Mouse (Mus musculus): ENCODE measurements around the gene Pon1. TPM values are rescaled to one million over a fixed set of nuclear protein-coding genes. Genes with fewer than 3 reads are reported as not detected.

Gene Pon1
- polyA plus RNA-seq, 1 experiment from 2014 or later, result not detected

- DNase-seq (ENCODE audit: low read depth, low spot score) (no peak), ATAC-seq (no peak)
- H3K27me3 ChIP-seq, result no peaks in the 10 kb centered on the region
- in situ Hi-C loops (cut with MboI; ENCODE audit: low pct_unique_long_range_greater_than_20kb), result no loop called here
- POLR2A ChIA-PET, result no interaction called here
- TF ChIP-seq CTCF (IDR thresholded peaks at IDR 0.05), result no peak
- CTCF ChIA-PET, result no interaction called here
These were observed 6.2 kb upstream of the Pon1 start for GRCm38 (mm10) chr6:5199916-5200315.

DNA sequence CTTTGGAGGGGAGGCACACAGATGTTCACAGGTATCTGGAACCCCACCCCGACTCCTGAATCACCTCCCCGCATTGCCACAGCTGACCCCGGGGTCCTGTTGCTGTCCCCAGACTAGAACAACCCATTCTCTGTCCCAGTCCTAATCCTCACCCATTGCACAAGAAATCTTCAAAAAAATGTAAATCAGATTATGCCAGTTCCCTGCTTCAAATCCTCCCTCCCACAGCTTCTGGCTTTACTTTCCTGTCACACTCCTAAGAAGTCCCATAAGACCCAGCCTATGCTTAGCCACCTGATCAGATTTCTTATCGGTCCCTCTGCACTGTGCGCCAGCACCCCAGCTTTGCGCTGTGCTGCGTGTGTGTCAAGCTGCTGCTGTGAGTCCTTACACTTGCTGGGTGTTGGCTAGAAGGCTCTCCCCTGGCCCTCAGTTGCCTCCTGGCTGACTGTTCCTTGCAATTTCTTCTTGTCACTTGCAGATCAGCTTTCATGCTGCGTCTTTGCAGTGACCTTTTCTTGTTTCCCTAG is 5.7 kb upstream of the Pon1 start:
- no peak for TF ChIP-seq CTCF (IDR thresholded peaks at IDR 0.05)
- ChIA-PET POLR2A (interaction anchor here (0.5 kb wide), 2 partner anchors 551 to 730 kb away, joined by 3 read pairs; no protein-coding TSS in a partner anchor), CTCF (no interaction called here)
- no peak for DNase-seq (ENCODE audit: low read depth, low spot score)
- in situ Hi-C loops (cut with MboI; ENCODE audit: low pct_unique_long_range_greater_than_20kb), result no loop called here
- no peak for ATAC-seq
- H3K27me3 ChIP-seq, result no peaks in the 10 kb centered on the region

DNA sequence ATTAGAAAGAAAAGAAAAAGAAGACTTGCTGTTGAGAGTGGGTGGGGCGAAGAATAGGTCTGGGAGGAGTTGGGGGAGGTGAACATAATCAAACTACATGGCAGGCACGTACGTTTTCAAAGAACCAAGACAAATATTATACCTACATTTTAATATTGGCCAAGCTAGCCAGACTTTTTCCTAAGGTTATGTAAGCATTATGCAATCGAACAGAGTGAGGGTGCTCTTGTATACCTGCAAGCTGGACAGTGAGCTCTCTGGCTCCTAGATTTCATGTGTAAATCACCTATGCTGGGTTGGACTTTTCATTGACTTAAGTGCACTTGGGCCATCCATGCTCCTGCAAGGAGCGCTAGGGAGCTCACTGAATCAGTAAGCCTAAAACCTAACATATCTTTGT is 4.8 kb upstream of the Pon1 start:
- no peak for ATAC-seq

DNA sequence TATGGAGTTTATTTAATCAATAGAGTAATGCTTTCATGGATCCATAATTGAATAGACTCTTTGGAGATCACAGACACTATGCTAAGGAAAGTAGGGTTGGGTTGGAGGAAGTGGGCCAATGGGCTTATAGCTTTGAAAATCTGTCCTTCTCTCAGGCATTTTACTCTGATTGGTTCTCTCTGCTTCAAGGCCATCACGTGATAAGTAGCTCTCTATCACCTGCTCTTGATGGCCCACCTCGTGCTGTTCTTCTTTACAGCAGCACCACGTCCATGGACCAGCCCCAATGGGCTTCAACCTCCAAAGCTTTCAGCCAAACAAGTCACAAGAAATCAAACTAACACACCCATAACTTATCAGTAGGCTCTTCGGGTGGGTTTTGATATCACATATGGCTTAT is 3.0 kb downstream of the Pon1 start:
- in situ Hi-C loops (cut with MboI; ENCODE audit: low pct_unique_long_range_greater_than_20kb), result no loop called here
- TF ChIP-seq CTCF (IDR thresholded peaks at IDR 0.05), result no peak
- CTCF ChIA-PET, result interaction anchor here (1.2 kb wide), 1 partner anchor 21 kb away, joined by 4 read pairs; no protein-coding TSS in a partner anchor
- DNase-seq (ENCODE audit: low read depth, low spot score) (no peak), ATAC-seq (no peak)
- H3K27me3 ChIP-seq, result no peaks in the 10 kb centered on the region
- POLR2A ChIA-PET, result no interaction called here

More for the DNA sequence above, 4.8 kb upstream of the Pon1 start:
- DNase-seq (ENCODE audit: low read depth, low spot score), result no peak
- POLR2A ChIA-PET, result no interaction called here
- no peaks in the 10 kb centered on the region for H3K27me3 ChIP-seq
- in situ Hi-C loops (cut with MboI; ENCODE audit: low pct_unique_long_range_greater_than_20kb), result no loop called here
- CTCF ChIA-PET, result no interaction called here
- no peak for TF ChIP-seq CTCF (IDR thresholded peaks at IDR 0.05)

- DNase-seq (ENCODE audit: low read depth, low spot score) (no peak), ATAC-seq (no peak)
- in situ Hi-C loops (cut with MboI; ENCODE audit: low pct_unique_long_range_greater_than_20kb), result no loop called here
- no peak for TF ChIP-seq CTCF (IDR thresholded peaks at IDR 0.05)
- no peaks in the 10 kb centered on the region for H3K27me3 ChIP-seq
- POLR2A ChIA-PET, result no interaction called here
- CTCF ChIA-PET, result interaction anchor here (1.2 kb wide), 1 partner anchor 22 kb away, joined by 4 read pairs; no protein-coding TSS in a partner anchor
These were observed 4.2 kb downstream of the Pon1 start for GRCm38 (mm10) chr6:5189507-5189906.

DNA sequence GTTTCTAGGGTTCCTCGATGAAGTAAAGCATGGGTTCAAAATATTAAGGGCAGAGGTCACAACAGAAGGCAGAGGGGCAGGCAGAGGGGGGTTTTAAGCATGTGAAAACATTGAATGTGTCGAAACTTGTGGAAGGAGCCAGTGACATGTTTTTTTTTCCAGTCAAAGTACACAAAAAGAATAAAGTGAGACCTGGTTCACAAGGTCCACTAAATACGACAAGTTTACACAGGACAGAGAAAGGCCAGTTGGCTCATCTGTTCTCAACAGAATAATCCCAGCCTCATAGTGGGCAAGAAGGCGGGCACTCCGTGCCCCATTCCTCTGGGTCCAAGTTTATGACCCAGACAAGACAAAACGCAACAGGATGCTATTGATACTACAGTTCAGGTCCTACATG is 4.8 kb downstream of the Pon1 start:
- no peak for DNase-seq (ENCODE audit: low read depth, low spot score)
- in situ Hi-C loops (cut with MboI; ENCODE audit: low pct_unique_long_range_greater_than_20kb), result no loop called here
- no peak for ATAC-seq
- no peak for TF ChIP-seq CTCF (IDR thresholded peaks at IDR 0.05)
- ChIA-PET CTCF (no interaction called here), POLR2A (no interaction called here)
- no peaks in the 10 kb centered on the region for H3K27me3 ChIP-seq

- CTCF ChIA-PET, result no interaction called here
- no peak for TF ChIP-seq CTCF (IDR thresholded peaks at IDR 0.05)
- no peak for ATAC-seq
- DNase-seq (ENCODE audit: low read depth, low spot score), result no peak
- POLR2A ChIA-PET, result no interaction called here
- no peaks in the 10 kb centered on the region for H3K27me3 ChIP-seq
- in situ Hi-C loops (cut with MboI; ENCODE audit: low pct_unique_long_range_greater_than_20kb), result no loop called here
These were observed 5.7 kb downstream of the Pon1 start for GRCm38 (mm10) chr6:5188036-5188435.

- no peak for TF ChIP-seq CTCF (IDR thresholded peaks at IDR 0.05)
- no peak for DNase-seq (ENCODE audit: low read depth, low spot score)
- no peaks in the 10 kb centered on the region for H3K27me3 ChIP-seq
- CTCF ChIA-PET, result no interaction called here
- in situ Hi-C loops (cut with MboI; ENCODE audit: low pct_unique_long_range_greater_than_20kb), result no loop called here
- POLR2A ChIA-PET, result no interaction called here
- no peak for ATAC-seq
These were observed 6.2 kb downstream of the Pon1 start for GRCm38 (mm10) chr6:5187586-5187985.

DNA sequence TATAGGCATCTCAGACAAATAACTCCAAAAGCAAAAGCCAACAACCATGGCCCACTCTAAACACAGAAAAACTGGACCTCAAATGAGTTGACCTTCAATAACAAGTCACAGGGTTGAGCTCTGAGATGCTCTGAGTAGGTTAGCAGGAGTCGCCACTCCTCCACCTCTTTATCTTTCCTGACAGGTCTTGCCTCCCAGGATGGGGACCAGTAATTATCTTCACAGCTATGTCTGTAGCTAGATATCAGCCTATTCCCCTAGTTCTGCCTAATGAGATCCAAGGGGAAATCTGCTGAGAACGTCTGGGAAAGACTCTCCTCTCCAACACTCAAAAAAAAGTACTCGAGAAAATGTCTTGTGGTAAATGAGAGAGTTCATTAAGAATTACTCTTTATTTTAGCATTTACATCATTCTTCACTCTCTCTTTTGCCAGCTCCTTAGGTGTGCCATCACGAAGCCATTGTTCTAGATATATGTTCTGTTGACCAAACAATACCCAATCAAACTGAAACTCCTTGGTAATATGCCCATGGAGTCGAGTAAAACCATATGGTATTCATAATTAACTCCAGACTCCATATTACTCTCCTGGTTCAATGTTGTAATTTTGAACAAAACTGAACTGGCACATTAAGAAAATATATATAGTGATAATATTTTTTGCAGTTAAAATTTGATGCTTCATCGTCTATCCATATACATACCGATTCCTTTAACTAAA is 7.4 kb downstream of the Pon1 start:
- ChIA-PET CTCF (no interaction called here), POLR2A (no interaction called here)
- no peak for ATAC-seq
- in situ Hi-C loops (cut with MboI; ENCODE audit: low pct_unique_long_range_greater_than_20kb), result no loop called here
- TF ChIP-seq CTCF (IDR thresholded peaks at IDR 0.05), result no peak
- no peak for DNase-seq (ENCODE audit: low read depth, low spot score)
- no peaks in the 10 kb centered on the region for H3K27me3 ChIP-seq

GRCm38 (mm10) chr6:5180645-5181044 is 13.1 kb downstream of the Pon1 start:
- H3K27me3 ChIP-seq, result no peaks in the 10 kb centered on the region
- DNase-seq (ENCODE audit: low read depth, low spot score), result peak; percentile 30
- in situ Hi-C loops (cut with MboI; ENCODE audit: low pct_unique_long_range_greater_than_20kb), result no loop called here
- ChIA-PET CTCF (no interaction called here), POLR2A (no interaction called here)
- ATAC-seq, result peak; percentile 51
- no peak for TF ChIP-seq CTCF (IDR thresholded peaks at IDR 0.05)

GRCm38 (mm10) chr6:5179189-5179588 is 14.6 kb downstream of the Pon1 start:
- in situ Hi-C loops (cut with MboI; ENCODE audit: low pct_unique_long_range_greater_than_20kb), result no loop called here
- no peaks in the 10 kb centered on the region for H3K27me3 ChIP-seq
- ChIA-PET CTCF (interaction anchor here (0.8 kb wide), 1 partner anchor 28 kb away, joined by 4 read pairs; no protein-coding TSS in a partner anchor), POLR2A (no interaction called here)
- no peak for ATAC-seq
- no peak for DNase-seq (ENCODE audit: low read depth, low spot score)
- no peak for TF ChIP-seq CTCF (IDR thresholded peaks at IDR 0.05)

All from Patski (cell line).